Mouse (Mus musculus) olfactory bulb, adult 2 months (tissue): ENCODE data around the gene Pomgnt1. TPM values are rescaled to one million over a fixed set of nuclear protein-coding genes. Genes with fewer than 3 reads are reported as not detected.
A peak's percentile ranks its signal among the peaks of the same experiment; 100 is the strongest.

Source experiments
- H3K27ac ChIP-seq: fragments of 200-500 bp; 2 replicates; pipeline ENCODE4 v1.5.1; 2012; ENCODE audit warnings: low read depth, low read length; ENCODE audit not compliant: insufficient read depth
- H3K4me1 ChIP-seq: fragments of 200-500 bp; 2 replicates; pipeline ENCODE4 v1.6.1; 2012; ENCODE audit warnings: low read length; ENCODE audit not compliant: control insufficient read depth, insufficient read depth
- H3K4me3 ChIP-seq: fragments of 200-500 bp; 2 replicates; pipeline ENCODE4 v1.5.1; 2012; ENCODE audit warnings: mild to moderate bottlenecking, low read depth, low read length, moderate library complexity; ENCODE audit not compliant: insufficient read depth
- CTCF ChIP-seq: fragments of 200-500 bp; IDR thresholded peaks from 2 replicates; pipeline ENCODE4 v1.5.1; 2012; ENCODE audit warnings: low read depth, mild to moderate bottlenecking, low read length, moderate library complexity; ENCODE audit not compliant: insufficient read depth
- POLR2A ChIP-seq: fragments of 200-500 bp; IDR thresholded peaks from 2 replicates; pipeline ENCODE4 v1.6.1; 2012; ENCODE audit warnings: mild to moderate bottlenecking, low read depth, low read length, moderate library complexity; ENCODE audit not compliant: insufficient read depth
- WGBS: fragments of 180-500 bp; shearing (Covaris S2); methylation state at CpG from one replicate; pipeline ENCODE4 v1.1.7; 2018; 5-methylcytosine and 5-hydroxymethylcytosine counted together
- polyA plus RNA-seq: library from polyadenylated mRNA; stranded (reverse); fragments of >200 nt; gene quantifications from 2 replicates; pipeline ENCODE4 v1.2.4, GENCODE M21; 2012; ENCODE audit warnings: low replicate concordance; ENCODE audit not compliant: missing spikeins, insufficient read depth, insufficient read length

The Pomgnt1 gene
- polyA plus RNA-seq, 1 experiment = not detected

- H3K4me1 ChIP-seq = peaks cover 9% of the 10 kb centered on the region
- peak overlapping the region; percentile 68 for H3K27ac ChIP-seq
Observed at GRCm38 (mm10) chr4:116150156-116150861, 26.7 kb downstream of the Pomgnt1 start.

GRCm38 (mm10) chr4:116150862-116151221 lies 27.2 kb downstream of the Pomgnt1 start:
- Histone ChIP-seq H3K4me3 (peak overlapping the region; percentile 99), H3K4me1 (peaks cover 9% of the 10 kb centered on the region), H3K27ac (no peak overlapping the region)
- TF ChIP-seq CTCF (no peak), POLR2A (no peak)
- WGBS = 15% methylated on average over 4 of the region's 4 CpGs

More at GRCm38 (mm10) chr4:116150156-116150861, 26.7 kb downstream of the Pomgnt1 start:
- 5% methylated on average over 73 of the region's 73 CpGs for WGBS
- peak overlapping the region; percentile 99 for H3K4me3 ChIP-seq
- TF ChIP-seq CTCF (no peak), POLR2A (peak; percentile 96)

- H3K27ac ChIP-seq = peak within 1 kb of the TSS; percentile 68
- WGBS = 74% methylated on average over 6 of the region's 6 CpGs
- peaks cover 9% of the 10 kb centered on the region for H3K4me1 ChIP-seq
- H3K4me3 ChIP-seq = peak within 1 kb of the TSS; percentile 99
- no peak for TF ChIP-seq CTCF
- no peak for TF ChIP-seq POLR2A
Observed at GRCm38 (mm10) chr4:116151238-116151637, 27.6 kb downstream of the Pomgnt1 start, which contains the start of gene Lurap1. Gene Lurap1, minus strand, starts transcription at chr4:116151338.

GRCm38 (mm10) chr4:116152702-116153101 lies 29.1 kb downstream of the Pomgnt1 start:
- TF ChIP-seq CTCF (no peak), POLR2A (no peak)
- no peak overlapping the region for H3K27ac ChIP-seq
- WGBS = 94% methylated on average over 15 of the region's 15 CpGs
- no peak overlapping the region for H3K4me3 ChIP-seq
- H3K4me1 ChIP-seq = peaks cover 9% of the 10 kb centered on the region

DNA sequence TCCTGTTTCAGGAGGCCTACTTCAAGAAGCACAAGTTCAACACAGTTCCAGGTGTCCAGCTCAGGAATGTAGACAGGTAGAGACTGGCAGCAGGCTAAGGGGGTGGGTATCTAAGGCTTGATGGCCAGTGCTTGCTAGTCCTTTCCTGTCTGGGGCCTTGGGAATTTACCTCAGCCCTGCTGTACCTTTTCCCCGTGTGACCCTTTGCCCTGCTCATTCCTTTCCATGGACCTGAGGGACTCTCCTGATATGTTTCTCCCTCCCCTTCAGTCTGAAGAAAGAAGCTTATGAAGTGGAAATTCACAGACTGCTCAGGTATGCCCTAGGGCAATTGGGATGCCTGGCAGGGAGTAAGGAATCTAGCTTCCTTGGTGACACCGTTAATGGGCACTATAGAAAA lies 34.2 kb downstream of the Pomgnt1 start:
- 82% methylated on average over 2 of the region's 2 CpGs for WGBS
- peaks cover 6% of the 10 kb centered on the region for H3K4me1 ChIP-seq
- no peak for TF ChIP-seq CTCF
- no peak for TF ChIP-seq POLR2A
- no peak overlapping the region for H3K27ac ChIP-seq
- H3K4me3 ChIP-seq = no peak overlapping the region

DNA sequence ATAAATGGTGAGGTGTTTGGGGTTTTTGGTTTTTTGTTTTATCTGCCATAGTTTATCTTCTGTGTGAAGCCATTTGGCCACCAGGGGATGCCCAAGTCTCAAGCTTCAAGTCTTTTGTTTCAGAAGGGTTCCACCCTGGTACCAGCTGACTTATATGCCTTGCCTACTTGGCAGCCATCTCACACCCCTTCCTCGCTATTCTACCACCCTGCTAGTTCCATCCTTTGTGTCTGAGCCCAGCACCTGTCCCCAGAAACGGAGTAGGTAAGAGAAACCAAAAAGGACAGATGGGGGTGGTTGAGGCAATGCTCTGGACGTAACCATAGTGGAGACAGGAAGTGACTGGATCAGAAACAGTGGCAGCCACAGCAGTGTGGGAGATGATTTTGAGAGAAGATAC lies 36.3 kb downstream of the Pomgnt1 start:
- WGBS = 47% methylated on average over 3 of the region's 3 CpGs
- Histone ChIP-seq H3K4me3 (no peak overlapping the region), H3K4me1 (peaks cover 6% of the 10 kb centered on the region), H3K27ac (no peak overlapping the region)
- TF ChIP-seq POLR2A = no peak
- no peak for TF ChIP-seq CTCF

GRCm38 (mm10) chr4:116160769-116161168 lies 37.1 kb downstream of the Pomgnt1 start:
- no peak overlapping the region for H3K27ac ChIP-seq
- peaks cover 6% of the 10 kb centered on the region for H3K4me1 ChIP-seq
- H3K4me3 ChIP-seq = no peak overlapping the region
- WGBS = 62% methylated on average over 3 of the region's 3 CpGs
- no peak for TF ChIP-seq POLR2A
- no peak for TF ChIP-seq CTCF

GRCm38 (mm10) chr4:116162142-116162541 lies 38.5 kb downstream of the Pomgnt1 start:
- no peak for TF ChIP-seq CTCF
- no peak for TF ChIP-seq POLR2A
- 49% methylated on average over 4 of the region's 4 CpGs for WGBS
- Histone ChIP-seq H3K4me3 (no peak overlapping the region), H3K27ac (no peak overlapping the region), H3K4me1 (peaks cover 6% of the 10 kb centered on the region)

DNA sequence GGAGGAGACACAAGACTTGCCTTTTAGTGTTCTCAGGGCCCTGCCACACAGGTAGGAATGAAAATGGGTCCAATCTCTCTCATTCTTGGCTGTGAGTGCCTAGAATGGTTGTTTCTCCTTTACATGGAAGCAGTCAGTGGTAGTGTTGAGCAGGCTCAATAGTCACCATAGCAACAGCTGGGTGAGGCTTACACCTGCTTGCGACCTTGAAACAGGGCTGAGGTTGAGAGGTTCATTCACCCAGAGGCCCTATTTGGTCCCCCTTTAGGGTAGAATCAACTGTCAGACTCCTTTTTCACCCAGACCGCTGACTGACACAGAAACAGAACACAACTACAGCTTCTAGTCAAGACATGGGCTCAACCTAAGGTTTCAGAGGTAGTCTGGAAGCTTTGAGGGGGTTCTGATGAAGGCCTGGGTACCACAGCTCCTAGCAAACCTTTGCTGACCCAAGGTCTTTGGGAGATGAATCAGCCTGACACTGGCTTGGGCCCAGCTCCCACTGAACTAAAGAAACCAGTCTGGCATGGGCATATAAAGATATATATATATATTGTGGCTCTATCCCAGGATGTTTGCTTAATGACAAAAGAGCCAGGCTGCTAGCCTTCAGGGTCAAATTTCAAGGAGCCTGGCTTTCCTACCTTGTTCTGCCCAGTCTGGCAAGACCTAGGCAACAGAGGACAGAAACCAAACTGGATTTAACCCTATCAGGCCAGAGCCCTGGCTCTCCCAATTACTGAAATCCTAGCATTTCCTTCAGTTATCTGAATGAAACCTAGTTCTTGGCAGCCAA lies 41.3 kb downstream of the Pomgnt1 start:
- H3K27ac ChIP-seq = no peak overlapping the region
- 90% methylated on average over 2 of the region's 2 CpGs for WGBS
- peaks cover 6% of the 10 kb centered on the region for H3K4me1 ChIP-seq
- no peak for TF ChIP-seq CTCF
- no peak for TF ChIP-seq POLR2A
- H3K4me3 ChIP-seq = no peak overlapping the region
